Mouse (Mus musculus): Measurements from ENCODE around the gene Gm20721.

- TF ChIP-seq CTCF (conservative IDR thresholded peaks at IDR 0.05; ENCODE audit: low read length) (no peak), NANOG (IDR thresholded peaks at IDR 0.05; ENCODE audit: borderline replicate concordance, low read length) (no peak)
Observed at GRCm38 (mm10) chr2:174295175-174295899, 51.2 kb downstream of the Gm20721 start.

Measured in E14TG2a.4 (cell line).